21 mouse cellular contexts compared by ENCODE assay signal in the genomic region with DNA sequence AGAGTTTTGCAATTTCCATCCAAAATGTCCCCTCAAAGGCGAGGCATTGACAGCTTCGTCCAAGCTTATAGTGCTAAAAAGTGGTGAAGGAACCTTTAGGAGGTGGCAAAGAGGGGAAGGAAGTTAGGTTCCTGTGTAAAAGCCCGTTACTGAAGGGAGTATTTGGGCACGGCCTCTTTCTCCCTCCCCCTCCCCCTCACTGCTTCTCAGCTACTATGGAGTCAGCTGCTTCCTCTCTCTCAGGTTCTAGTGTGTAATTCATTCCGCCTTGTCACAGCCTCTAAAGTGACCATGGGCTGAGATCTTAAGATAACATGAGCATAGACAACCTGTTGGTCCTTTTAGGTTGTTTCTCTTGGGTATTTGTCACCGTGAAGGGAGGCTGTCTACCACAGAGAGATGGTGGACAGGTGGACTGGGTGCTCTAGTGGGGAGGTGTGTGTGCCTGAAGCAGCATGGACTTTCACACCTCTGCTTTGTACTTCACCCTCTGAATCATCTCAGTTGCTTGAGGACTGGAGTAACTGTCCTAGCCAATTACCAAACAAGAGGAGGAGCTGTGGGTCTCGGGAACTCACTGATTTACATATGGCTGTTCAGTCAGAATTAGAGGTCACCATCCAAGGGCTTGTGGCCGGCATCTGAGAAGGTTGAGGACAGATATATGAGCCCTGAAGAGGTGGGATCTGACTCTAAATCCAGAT.
DNase-seq lines count a peak whose midpoint lies in the region; ATAC-seq and TF ChIP-seq lines count a peak whose summit lies in the region.
"Had no signal": no experiment of that assay in that cellular context is flagged by ENCODE, and none has a peak within 500 bp of the region (broad histone marks: within the 10 kb centered on the region; RNA-seq: fewer than 3 reads in every experiment).

No protein-coding gene starts in this region.

- H3K27ac ChIP-seq in CH12.LX (ENCODE audit: insufficient read depth, low read depth), result peak overlapping the region; percentile 78
- H3K27ac ChIP-seq: embryonic facial prominence, embryonic 13.5 days; forebrain, embryonic 12.5 days; heart, adult 2 months; heart, embryonic 15.5 days; hindbrain, embryonic 15.5 days had no signal

- H3K9ac ChIP-seq in CH12.LX (ENCODE audit: insufficient read depth, low read depth), result peak overlapping the region; percentile 53; the same call in 1 of the 2 replicates
- H3K9ac ChIP-seq: embryonic facial prominence, embryonic 13.5 days; forebrain, embryonic 12.5 days; heart, embryonic 15.5 days; hindbrain, embryonic 15.5 days had no signal

- no peaks in the 10 kb centered on the region for H3K9me3 ChIP-seq in CH12.LX (replicated peaks; ENCODE audit: low read length)
- H3K9me3 ChIP-seq: embryonic facial prominence, embryonic 13.5 days; forebrain, embryonic 12.5 days; heart, embryonic 15.5 days; hindbrain, embryonic 15.5 days had no signal

- no peaks in the 10 kb centered on the region for H3K79me2 ChIP-seq in CH12.LX (replicated peaks; ENCODE audit: control insufficient read depth, extremely low read depth, insufficient read depth, poor library complexity, severe bottlenecking)

- in situ Hi-C loops in CH12.LX (cut with MboI; ENCODE audit: low pct_ligation_motif_present, low pct_unique_long_range_greater_than_20kb, low sequenced_read_pairs), result no loop called here

- no peaks in the 10 kb centered on the region for H3K27me3 ChIP-seq in CH12.LX (replicated peaks)
- H3K27me3 ChIP-seq: heart, embryonic 15.5 days; hindbrain, embryonic 15.5 days had no signal

- peaks cover 19 to 40% of the 10 kb centered on the region in 2 experiments for H3K4me1 ChIP-seq in CH12.LX (ENCODE audit: control insufficient read depth in 1 of 2, insufficient read depth in 2 of 2)
- H3K4me1 ChIP-seq: heart, embryonic 15.5 days had no signal

- H3K4me2 ChIP-seq in CH12.LX (ENCODE audit: insufficient read depth, low read depth, poor library complexity, severe bottlenecking), result peak overlapping the region; percentile 88
- H3K4me2 ChIP-seq: embryonic facial prominence, embryonic 13.5 days; forebrain, embryonic 12.5 days; heart, embryonic 11.5 days; heart, embryonic 15.5 days; hindbrain, embryonic 15.5 days had no signal

- TF ChIP-seq POLR2A in CH12.LX (IDR thresholded peaks at IDR 0.05; ENCODE audit: low read depth, low read length), result peak; percentile 40; the same call in 1 of the 2 replicates

- peak; percentile 73 for ATAC-seq in granulocyte monocyte progenitor cell, adult 5-6 weeks (replicated peaks; ENCODE audit: poor library complexity, severe bottlenecking)
- peak; percentile 79 for ATAC-seq in megakaryocyte progenitor cell, adult 5-6 weeks (replicated peaks; ENCODE audit: poor library complexity)
- ATAC-seq: CD4-positive, CD25-positive, alpha-beta regulatory T cell, adult 4 months; forebrain, embryonic 16.5 days had no signal

- TF ChIP-seq EP300 in CH12.LX (IDR thresholded peaks at IDR 0.05; ENCODE audit: low read length), result no peak

- no peak for TF ChIP-seq CTCF in CH12.LX (conservative IDR thresholded peaks at IDR 0.05 in 1 of 2, IDR thresholded peaks at IDR 0.05 in 1 of 2; ENCODE audit: low read depth in 2 of 2, low read length in 2 of 2)

- H3K36me3 ChIP-seq in CH12.LX (replicated peaks in 1 of 2; ENCODE audit: control insufficient read depth in 1 of 2, insufficient read depth in 1 of 2, low read length in 1 of 2), result no peaks in the 10 kb centered on the region
- H3K36me3 ChIP-seq: embryonic facial prominence, embryonic 13.5 days; forebrain, embryonic 12.5 days; heart, embryonic 15.5 days; hindbrain, embryonic 15.5 days had no signal

- TF ChIP-seq RAD21 in CH12.LX (IDR thresholded peaks at IDR 0.05; ENCODE audit: low read depth, low read length), result no peak

- dilution Hi-C loops in CH12.LX (cut with MboI; ENCODE audit: extremely low pct_ligation_motif_present, extremely low pct_unique_long_range_greater_than_20kb, low sequenced_read_pairs), result no loop called here

- H3K4me3 ChIP-seq in CH12.LX (replicated peaks in 1 of 3; ENCODE audit: low read depth in 2 of 3, low read length in 2 of 3, poor library complexity in 1 of 3), result no peak overlapping the region
- H3K4me3 ChIP-seq: embryonic facial prominence, embryonic 13.5 days; forebrain, embryonic 12.5 days; heart, adult 2 months; heart, embryonic 15.5 days; hindbrain, embryonic 15.5 days had no signal

- peak; percentile 10 for DNase-seq in thymus, postnatal 0 days (ENCODE audit: low spot score)
- no peak for DNase-seq in thymus, postnatal 25 days
- peak; percentile 57 for DNase-seq in CH12.LX (ENCODE audit: extremely low read depth)
- DNase-seq in frontal cortex, postnatal 14 days (ENCODE audit: low spot score in 2 of 2), result no peak
- no peak for DNase-seq in ovary, adult 18-20 months (ENCODE audit: low spot score)
- DNase-seq: adrenal gland, postnatal 10 days; B cell, adult 2 months; cerebellum, adult 11-12 months; cerebellum, adult 9-10 months; cerebellum, postnatal 25 days; gastrocnemius, postnatal 14 days; heart, adult 2 months had no signal

TF ChIP-seq in CH12.LX, 34 proteins besides CTCF, POLR2A, EP300 and RAD21:
- TF ChIP-seq TBP (conservative IDR thresholded peaks at IDR 0.05; ENCODE audit: low read depth, low read length) (0 out of 2 replicates have a peak, but pooled peaks have one; percentile 35), TCF12 (IDR thresholded peaks at IDR 0.05; ENCODE audit: low read depth, low read length) (peak; percentile 39; the same call in 1 of the 2 replicates), MAZ (IDR thresholded peaks at IDR 0.05; ENCODE audit: low read depth, low read length) (0 out of 2 replicates have a peak, but pooled peaks have one; percentile 46), MXI1 (IDR thresholded peaks at IDR 0.05; ENCODE audit: low read depth, low read length) (peak; percentile 25; the same call in 1 of the 2 replicates), MYC (IDR thresholded peaks at IDR 0.05; ENCODE audit: low read depth, low read length) (0 out of 2 replicates have a peak, but pooled peaks have one; percentile 40), CHD2 (IDR thresholded peaks at IDR 0.05; ENCODE audit: low read length) (no peak), NRF1 (IDR thresholded peaks at IDR 0.05; ENCODE audit: low read depth, low read length) (no peak), HCFC1 (IDR thresholded peaks at IDR 0.05; ENCODE audit: low read depth, low read length) (peak; percentile 16; the same call in 1 of the 2 replicates), MAX (IDR thresholded peaks at IDR 0.05; ENCODE audit: low read length) (peak; percentile 68; the same call in 1 of the 2 replicates), BHLHE40 (IDR thresholded peaks at IDR 0.05; ENCODE audit: low read depth, low read length) (0 out of 2 replicates have a peak, but pooled peaks have one; percentile 20)

Comparison
In these comparisons a context has a peak if more than half of its experiments do, and no peak if none do; other contexts are left out.
1. DNase-seq: peak in thymus, postnatal 0 days (single experiment) and CH12.LX (single experiment); none in thymus, postnatal 25 days (single experiment), frontal cortex, postnatal 14 days (0 of 2) and ovary, adult 18-20 months (single experiment).